Mouse (Mus musculus) C2C12 (cell line): ENCODE results near the gene Senp3.

Source experiments
- FOSL1 ChIP-seq: IDR thresholded peaks from one replicate; pipeline ENCODE4 v1.8.0; 2011; ENCODE audit warnings: mild to moderate bottlenecking, low read length; ENCODE audit not compliant: poor library complexity, insufficient read depth, severe bottlenecking
- USF1 ChIP-seq: IDR thresholded peaks from one replicate; pipeline ENCODE4 v1.6.1; 2011; ENCODE audit warnings: low read depth, mild to moderate bottlenecking, control low read depth, moderate library complexity

DNA sequence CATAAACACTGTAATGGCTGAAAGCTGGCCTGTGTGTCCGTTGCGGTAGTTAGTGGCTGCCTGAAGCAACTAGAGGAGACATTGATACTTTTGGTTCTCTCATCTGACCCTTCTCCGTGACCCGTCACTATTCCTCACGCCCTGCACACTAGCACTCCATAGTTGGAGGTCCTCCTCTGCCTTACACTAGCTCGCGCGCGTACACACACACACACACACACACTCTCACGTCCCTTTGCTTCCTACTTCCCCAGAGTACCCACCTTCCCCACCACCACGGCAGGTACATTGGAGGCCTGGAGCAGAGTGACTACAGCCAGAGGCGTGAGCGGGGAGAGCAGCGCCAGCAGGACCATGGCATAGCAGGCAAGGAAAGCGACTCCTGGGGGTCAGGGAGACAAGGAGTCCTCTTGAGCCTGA, 24.4 kb downstream of the Senp3 start:
- no peak for TF ChIP-seq USF1
- no peak for TF ChIP-seq FOSL1
